Mouse (Mus musculus) liver, embryonic 11.5 days (tissue): ENCODE measurements around the gene Xrcc1. TPM values are rescaled to one million over a fixed set of nuclear protein-coding genes. Genes with fewer than 3 reads are reported as not detected.
"Not testable (repeated sequence)": the region's sequence is repeated elsewhere in the genome, so short reads cannot be mapped to it uniquely, and the experiment has no call there.

ENCODE experiments used
- ATAC-seq: fragments of 200-750 bp; cut with Nextera tagmentation; replicated peaks from 2 replicates; pipeline ENCODE4 v1.8.0; 2017; ENCODE audit warnings: moderate number of reproducible peaks, mild to moderate bottlenecking, moderate TSS enrichment, moderate library complexity; ENCODE audit not compliant: low FRiP score
- DNase-seq: peaks from one replicate; pipeline ENCODE4 v3.0.0-alpha.2; 2017; ENCODE audit warnings: low spot score
- H3K27ac ChIP-seq: fragments of 300-500 bp; sonication (generic); 2 replicates; pipeline ENCODE4 v1.5.1; 2014; ENCODE audit warnings: mild to moderate bottlenecking, low read depth, low read length, control low read depth
- H3K27me3 ChIP-seq: fragments of 300-500 bp; sonication (generic); replicated peaks from 2 replicates; pipeline ENCODE4 v1.6.1; 2014; ENCODE audit warnings: low read length, mixed read lengths; ENCODE audit not compliant: control insufficient read depth, insufficient read depth
- H3K36me3 ChIP-seq: fragments of 300-500 bp; sonication (generic); 2 replicates; pipeline ENCODE4 v1.6.1; 2014; ENCODE audit warnings: mild to moderate bottlenecking, low read length, moderate library complexity, mixed read lengths; ENCODE audit not compliant: control insufficient read depth, insufficient read depth
- H3K4me1 ChIP-seq: fragments of 300-500 bp; sonication (generic); replicated peaks from 2 replicates; pipeline ENCODE4 v1.6.1; 2014; ENCODE audit warnings: low read length, mixed read lengths; ENCODE audit not compliant: control insufficient read depth, insufficient read depth
- H3K4me2 ChIP-seq: fragments of 300-500 bp; sonication (generic); 2 replicates; pipeline ENCODE4 v1.6.1; 2014; ENCODE audit warnings: mild to moderate bottlenecking, control low read depth, moderate library complexity
- H3K4me3 ChIP-seq: fragments of 300-500 bp; sonication (generic); 2 replicates; pipeline ENCODE4 v1.5.1; 2014; ENCODE audit warnings: low read depth, low read length, control low read depth
- H3K9ac ChIP-seq: fragments of 300-500 bp; sonication (generic); 2 replicates; pipeline ENCODE4 v1.6.1; 2014; ENCODE audit warnings: low read depth, low read length, control low read depth
- H3K9me3 ChIP-seq: fragments of 300-500 bp; sonication (generic); 2 replicates; pipeline ENCODE4 v1.6.1; 2016; ENCODE audit warnings: low read length, inconsistent platforms, mixed read lengths; ENCODE audit not compliant: control insufficient read depth
- WGBS: fragments of 180-500 bp; shearing (Covaris S2); extraction: QIAGEN DNeasy Blood & Tissue Kit; methylation state at CpG from one replicate; pipeline ENCODE4 v1.1.7; 2014; 5-methylcytosine and 5-hydroxymethylcytosine counted together
- polyA plus RNA-seq: library from polyadenylated mRNA; unstranded; fragments of >200 nt; fragmentation: Nextera tagmentation; extraction: Ambion mirVana; gene quantifications from 2 replicates; pipeline ENCODE4 v1.2.1, GENCODE M21; 2014

The Xrcc1 gene
- polyA plus RNA-seq, 1 experiment from 2014 or later: 102 TPM

DNA sequence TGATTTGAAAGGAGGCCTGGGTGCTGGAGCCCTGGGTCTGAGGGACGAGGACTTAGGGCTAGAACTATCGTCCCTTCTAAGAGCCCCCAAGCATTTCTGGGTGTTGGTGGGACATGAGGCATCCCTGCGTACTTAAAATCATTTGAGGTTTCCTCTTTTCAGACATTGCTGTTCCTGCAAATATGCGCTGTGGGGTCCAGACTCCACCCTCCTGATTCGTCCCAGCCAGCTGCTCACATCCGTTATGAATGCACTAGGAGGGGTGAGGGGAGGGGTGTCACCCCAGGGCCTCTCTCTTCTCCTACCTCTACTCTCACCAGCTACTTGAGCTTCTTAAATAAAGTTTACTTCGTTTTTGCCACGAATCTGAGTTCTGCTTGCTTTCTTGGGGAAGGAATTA lies 62.5 kb downstream of the Xrcc1 start:
- no peak overlapping the region for H3K4me3 ChIP-seq
- no peak overlapping the region for H3K27ac ChIP-seq
- peaks cover 14% of the 10 kb centered on the region for H3K4me1 ChIP-seq
- H3K9me3 ChIP-seq: no peaks in the 10 kb centered on the region
- H3K4me2 ChIP-seq: no peak overlapping the region
- no peaks in the 10 kb centered on the region for H3K36me3 ChIP-seq
- peaks cover 22% of the 10 kb centered on the region for H3K27me3 ChIP-seq
- H3K9ac ChIP-seq: no peak overlapping the region
- DNase-seq (no peak), ATAC-seq (no peak)
- 66% methylated on average over 8 of the region's 8 CpGs for WGBS

DNA sequence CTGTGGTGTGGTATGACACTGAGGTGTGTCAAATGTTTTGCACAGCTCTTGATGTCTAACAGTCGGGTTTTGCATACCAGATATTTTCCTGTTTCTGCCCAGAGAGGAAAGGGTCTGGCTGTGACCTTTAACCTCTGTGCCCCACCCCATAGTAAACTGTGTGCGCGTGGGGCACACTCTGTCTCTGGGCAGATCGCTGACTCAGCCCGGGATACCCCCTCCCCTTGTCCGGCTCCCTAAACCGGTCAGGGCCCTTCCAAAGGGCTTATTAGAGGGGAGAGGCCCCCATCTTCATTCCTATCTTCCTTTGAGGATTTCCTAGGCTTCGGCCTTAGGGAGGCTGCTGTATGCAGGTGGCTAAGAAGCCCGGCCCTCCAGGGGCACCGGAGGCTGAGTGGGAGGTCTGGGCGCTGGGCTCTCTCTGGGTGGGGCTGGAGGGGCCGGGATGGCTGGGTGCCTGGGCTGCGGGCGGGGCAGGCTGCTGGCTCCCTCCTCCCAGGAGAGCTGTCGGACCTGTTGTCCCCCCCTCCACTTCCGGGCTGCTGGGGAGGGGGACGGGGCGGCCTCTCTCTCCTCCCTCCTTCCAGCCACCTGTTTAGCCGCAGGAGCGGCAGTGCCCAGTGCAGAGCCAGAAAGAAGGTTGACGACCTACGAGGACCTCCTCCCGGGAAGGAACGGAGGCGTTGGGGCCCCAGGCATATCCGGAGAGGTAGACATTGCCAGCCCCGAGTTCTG lies 64.2 kb downstream of the Xrcc1 start, which contains the start of gene Phldb3:
Gene Phldb3 (plus strand): TSS at position 620 of the 735 bp plus-strand sequence.
- Histone ChIP-seq H3K9ac (peak within 1 kb of the TSS; percentile 66), H3K4me1 (peaks cover 14% of the 10 kb centered on the region), H3K36me3 (no peaks in the 10 kb centered on the region), H3K27ac (0 out of 2 replicates have a peak within 1 kb of the TSS, but pooled peaks have one; percentile 25), H3K27me3 (peaks cover 22% of the 10 kb centered on the region), H3K4me3 (peak within 1 kb of the TSS; percentile 55), H3K4me2 (peak within 1 kb of the TSS; percentile 97), H3K9me3 (no peaks in the 10 kb centered on the region)
- ATAC-seq (peak; percentile 42), DNase-seq (peak; percentile 62)
- WGBS: 3% methylated on average over 27 of the region's 27 CpGs

DNA sequence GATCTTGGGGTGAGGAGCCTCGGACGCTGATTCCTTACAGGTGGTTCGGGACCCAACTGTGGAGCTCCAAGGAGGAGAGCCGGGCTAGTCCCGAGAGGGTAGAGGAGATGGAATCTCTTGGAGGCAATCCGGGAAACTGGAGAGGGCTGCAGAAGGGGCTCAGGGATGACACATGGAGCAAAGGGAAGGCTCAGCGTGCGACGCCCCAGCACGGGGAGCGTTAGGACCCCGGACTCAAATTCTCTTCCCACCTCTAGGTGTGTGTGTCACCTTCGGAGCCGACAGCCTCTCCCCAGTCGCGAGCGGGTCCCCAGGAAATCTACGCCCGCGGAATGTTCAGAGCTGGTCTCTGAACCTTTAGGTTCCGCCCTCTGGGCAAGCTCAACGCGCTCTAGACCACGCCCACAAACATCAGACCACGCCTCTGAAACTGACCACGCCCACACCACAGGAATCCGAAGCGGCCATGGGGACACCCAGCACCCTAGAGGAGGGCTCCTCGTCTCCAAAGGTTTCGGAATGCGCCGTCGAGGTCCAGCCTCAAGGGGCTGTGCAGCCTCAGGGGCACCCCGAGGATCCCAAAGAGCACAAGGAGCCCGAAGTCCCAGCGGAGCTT lies 64.9 kb downstream of the Xrcc1 start:
- ATAC-seq: peak; percentile 80
- Histone ChIP-seq H3K4me2 (peak overlapping the region; percentile 97), H3K9ac (peak overlapping the region; percentile 66), H3K4me3 (peak overlapping the region; percentile 55), H3K9me3 (no peaks in the 10 kb centered on the region), H3K27me3 (peaks cover 22% of the 10 kb centered on the region), H3K27ac (0 out of 2 replicates have a peak overlapping the region, but pooled peaks have one; percentile 25), H3K4me1 (peaks cover 14% of the 10 kb centered on the region), H3K36me3 (no peaks in the 10 kb centered on the region)
- peak; percentile 90 for DNase-seq
- WGBS: under 1% methylated on average over 36 of the region's 36 CpGs

DNA sequence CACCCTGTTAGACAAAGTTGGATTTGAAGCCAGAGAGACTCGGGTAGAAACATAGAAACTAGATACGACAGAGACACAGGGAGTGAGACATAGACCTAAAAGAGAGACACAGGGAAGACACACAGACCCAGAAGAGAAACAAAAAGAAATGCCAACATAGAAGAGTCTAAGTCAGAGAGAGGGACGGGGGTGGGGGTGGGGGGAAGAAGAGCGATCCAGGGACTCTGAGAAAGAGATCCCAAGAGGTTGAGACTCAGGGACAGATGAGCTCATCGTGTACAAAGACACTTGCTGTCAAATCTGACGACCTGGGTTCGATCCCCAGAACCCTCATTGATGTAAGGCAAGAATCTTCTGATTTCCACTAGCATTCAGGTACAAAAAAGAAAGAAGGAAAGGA lies 65.6 kb downstream of the Xrcc1 start:
- peak overlapping the region; percentile 55 for H3K4me3 ChIP-seq
- 13% methylated on average over 7 of the region's 7 CpGs for WGBS
- no peak overlapping the region for H3K27ac ChIP-seq
- no peaks in the 10 kb centered on the region for H3K9me3 ChIP-seq
- H3K4me2 ChIP-seq: peak overlapping the region; percentile 97
- no peaks in the 10 kb centered on the region for H3K36me3 ChIP-seq
- ATAC-seq (no peak), DNase-seq (no peak)
- H3K4me1 ChIP-seq: peaks cover 17% of the 10 kb centered on the region
- peak overlapping the region; percentile 66 for H3K9ac ChIP-seq
- peaks cover 22% of the 10 kb centered on the region for H3K27me3 ChIP-seq

DNA sequence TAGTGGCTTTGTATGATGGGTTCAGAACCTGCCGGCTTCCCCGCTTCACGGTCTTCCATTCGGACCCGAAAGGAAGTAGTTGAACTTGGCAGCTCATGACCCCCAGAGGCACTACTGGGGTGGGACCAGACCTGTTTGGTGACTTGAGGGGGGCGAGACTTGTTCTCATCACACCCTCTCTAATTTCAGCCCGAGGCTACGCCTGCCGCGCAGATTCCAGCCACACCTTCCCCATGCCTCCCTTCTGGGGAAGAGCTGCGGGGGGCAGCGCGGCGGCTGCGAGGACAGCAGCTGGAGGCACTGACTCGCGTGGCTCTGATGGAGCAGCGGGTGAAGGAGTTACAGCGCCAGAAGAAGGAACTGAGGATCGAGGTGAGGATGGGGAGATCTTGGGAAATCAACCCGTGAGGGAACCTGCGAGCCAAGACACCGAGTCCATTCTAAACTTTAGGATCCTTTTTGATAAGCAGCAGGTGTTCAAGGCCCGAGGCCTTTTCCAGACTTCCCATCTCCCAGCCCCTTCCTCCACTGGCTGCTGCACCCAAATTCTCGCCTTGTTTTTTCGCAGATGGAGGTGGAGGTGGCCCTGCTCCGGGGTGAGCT lies 66.3 kb downstream of the Xrcc1 start:
- DNase-seq (no peak), ATAC-seq (no peak)
- 10% methylated on average over 27 of the region's 27 CpGs for WGBS
- Histone ChIP-seq H3K4me2 (peak overlapping the region; percentile 97), H3K27ac (no peak overlapping the region), H3K27me3 (peaks cover 22% of the 10 kb centered on the region), H3K36me3 (no peaks in the 10 kb centered on the region), H3K4me1 (peaks cover 17% of the 10 kb centered on the region), H3K9me3 (no peaks in the 10 kb centered on the region), H3K9ac (no peak overlapping the region), H3K4me3 (peak overlapping the region; percentile 22; the same call in 1 of the 2 replicates)

DNA sequence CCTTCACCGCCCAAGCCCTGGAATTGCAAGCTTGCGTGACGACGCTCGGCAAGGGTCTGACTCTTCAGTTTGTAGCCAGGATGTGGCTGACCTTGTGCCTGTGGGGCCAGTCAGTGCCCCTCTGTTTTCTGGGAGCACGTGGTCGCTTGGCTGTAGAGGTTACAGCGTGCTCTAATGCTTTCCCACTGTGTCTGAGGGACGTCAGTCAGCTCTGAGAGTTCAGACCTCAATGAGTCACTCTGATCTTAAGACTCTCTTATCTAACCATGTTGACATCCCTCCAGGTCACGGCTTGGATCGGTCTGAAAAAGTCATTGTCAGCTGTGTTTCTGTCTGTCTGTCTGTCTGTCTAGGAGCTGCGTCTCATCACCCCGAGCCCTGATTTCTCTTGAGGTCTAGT lies 68.7 kb downstream of the Xrcc1 start:
- Histone ChIP-seq H3K9me3 (0 out of 2 replicates have a peak, but pooled peaks cover 2% of the 10 kb centered on the region), H3K4me2 (no peak overlapping the region), H3K4me1 (peaks cover 17% of the 10 kb centered on the region), H3K36me3 (no peaks in the 10 kb centered on the region), H3K4me3 (no peak overlapping the region), H3K27me3 (peaks cover 22% of the 10 kb centered on the region), H3K27ac (no peak overlapping the region), H3K9ac (0 out of 2 replicates have a peak overlapping the region, but pooled peaks have one; percentile 2)
- DNase-seq (no peak), ATAC-seq (no peak)
- WGBS: 54% methylated on average over 13 of the region's 13 CpGs

DNA sequence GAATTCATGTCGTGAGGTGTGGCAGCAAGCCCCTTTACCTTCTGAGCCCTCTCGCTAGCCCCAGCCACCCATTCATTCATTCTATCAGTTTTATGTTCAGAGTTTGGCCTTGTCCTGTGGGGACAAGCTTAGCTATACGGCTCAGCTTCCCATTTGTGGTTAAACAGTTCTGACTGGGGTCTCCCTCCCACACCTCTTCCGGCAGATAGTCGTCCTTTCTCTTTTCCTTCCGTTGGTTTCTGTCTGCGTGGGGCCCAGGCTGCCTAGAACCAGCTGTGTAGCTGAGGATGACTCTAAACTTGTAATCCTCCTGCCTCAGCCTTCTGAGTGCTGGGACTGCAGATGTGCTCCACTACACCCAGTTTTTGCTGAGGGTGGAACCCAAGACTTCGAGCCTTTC lies 71.7 kb downstream of the Xrcc1 start:
- WGBS: 35% methylated on average over 8 of the region's 8 CpGs
- peaks cover 8% of the 10 kb centered on the region for H3K27me3 ChIP-seq
- peaks cover 4% of the 10 kb centered on the region; the same call in 1 of the 2 replicates for H3K9me3 ChIP-seq
- no peak overlapping the region for H3K27ac ChIP-seq
- peaks cover 4% of the 10 kb centered on the region for H3K36me3 ChIP-seq
- H3K4me1 ChIP-seq: peaks cover 3% of the 10 kb centered on the region
- no peak overlapping the region for H3K4me2 ChIP-seq
- no peak for DNase-seq
- H3K4me3 ChIP-seq: no peak overlapping the region
- H3K9ac ChIP-seq: no peak overlapping the region
- ATAC-seq: 0 out of 2 replicates have a peak, but pooled peaks have one; percentile 26

DNA sequence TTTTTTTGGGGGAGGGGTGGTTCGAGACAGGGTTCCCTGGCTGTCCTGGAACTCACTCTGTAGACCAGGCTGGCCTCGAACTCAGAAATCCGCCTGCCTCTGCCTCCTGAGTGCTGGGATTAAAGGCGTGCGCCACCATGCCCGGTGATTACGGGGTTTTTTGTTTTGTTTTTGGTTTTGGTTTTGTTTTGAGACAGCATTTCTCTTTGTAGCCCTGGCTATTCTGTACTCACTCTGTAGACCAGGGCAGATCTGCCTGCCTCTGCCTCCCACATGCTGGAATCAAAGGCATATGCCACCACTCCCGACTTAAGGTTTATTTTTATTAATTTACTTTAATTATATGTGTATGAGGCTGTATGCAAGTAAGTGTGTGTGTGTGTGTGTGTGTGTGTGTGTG lies 72.3 kb downstream of the Xrcc1 start:
- DNase-seq, H3K4me2 ChIP-seq, H3K9ac ChIP-seq, H3K36me3 ChIP-seq, H3K27ac ChIP-seq, H3K4me1 ChIP-seq, H3K27me3 ChIP-seq, H3K4me3 ChIP-seq, ATAC-seq, H3K9me3 ChIP-seq: not testable (repeated sequence)
- 88% methylated on average over 8 of the region's 8 CpGs for WGBS
